Mouse (Mus musculus) erythroblast, embryonic 14.5 days (primary cell): Measurements from ENCODE around the gene Bend4.

Experiments
- GATA1 ChIP-seq: IDR thresholded peaks from 2 replicates; pipeline ENCODE4 v1.6.1; 2012; ENCODE audit warnings: low read length, inconsistent platforms, mixed read lengths
- TAL1 ChIP-seq: IDR thresholded peaks from 3 replicates; pipeline ENCODE4 v1.6.1; 2012; ENCODE audit warnings: low read length, inconsistent platforms, mixed read lengths

- no peak for TF ChIP-seq TAL1
- no peak for TF ChIP-seq GATA1
Observed at GRCm38 (mm10) chr5:67426478-67427442, 1.4 kb downstream of the Bend4 start.
